Mouse (Mus musculus): Measurements from ENCODE around the gene Zfp879.

Zfp879 gene

DNA sequence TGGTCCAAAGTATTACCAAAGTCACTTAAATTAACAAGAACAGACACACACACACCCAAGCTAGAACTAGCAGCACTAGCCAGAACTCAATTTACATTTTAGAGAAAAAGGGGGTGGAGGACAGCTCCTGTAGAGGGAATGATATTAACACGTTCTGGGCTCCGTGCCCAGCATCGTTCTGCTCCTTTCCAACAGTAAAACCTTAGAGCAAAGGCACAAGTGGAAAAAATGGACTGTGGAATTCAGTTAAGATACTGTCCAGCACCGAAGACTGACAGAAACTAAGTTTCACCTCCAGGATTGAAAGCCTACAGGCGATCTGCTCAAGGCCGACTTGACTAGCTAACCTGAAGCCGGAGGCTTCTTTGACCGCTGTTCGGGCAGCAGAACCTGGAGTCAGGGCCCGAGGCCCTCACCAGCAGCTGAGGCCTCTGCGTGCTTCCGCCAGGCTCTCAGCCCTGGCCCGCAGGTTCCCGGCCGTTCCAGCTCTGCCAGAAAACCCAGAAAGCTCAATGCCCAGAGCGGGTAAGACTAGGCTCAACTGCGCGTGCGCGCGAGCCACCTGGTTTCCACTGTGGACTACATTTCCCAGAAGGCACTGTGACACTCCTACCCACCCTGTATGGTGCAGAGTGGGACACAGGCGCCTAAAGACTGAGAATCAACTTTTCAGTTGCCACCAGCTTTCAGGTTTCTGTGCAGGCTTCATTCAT is at the start of gene Zfp879:
Gene Zfp879 (minus strand): TSS at position 530 of the 713 bp plus-strand sequence.
- peak; percentile 87 to 91 for DNase-seq (ENCODE audit: low spot score in 2 of 2)

DNA sequence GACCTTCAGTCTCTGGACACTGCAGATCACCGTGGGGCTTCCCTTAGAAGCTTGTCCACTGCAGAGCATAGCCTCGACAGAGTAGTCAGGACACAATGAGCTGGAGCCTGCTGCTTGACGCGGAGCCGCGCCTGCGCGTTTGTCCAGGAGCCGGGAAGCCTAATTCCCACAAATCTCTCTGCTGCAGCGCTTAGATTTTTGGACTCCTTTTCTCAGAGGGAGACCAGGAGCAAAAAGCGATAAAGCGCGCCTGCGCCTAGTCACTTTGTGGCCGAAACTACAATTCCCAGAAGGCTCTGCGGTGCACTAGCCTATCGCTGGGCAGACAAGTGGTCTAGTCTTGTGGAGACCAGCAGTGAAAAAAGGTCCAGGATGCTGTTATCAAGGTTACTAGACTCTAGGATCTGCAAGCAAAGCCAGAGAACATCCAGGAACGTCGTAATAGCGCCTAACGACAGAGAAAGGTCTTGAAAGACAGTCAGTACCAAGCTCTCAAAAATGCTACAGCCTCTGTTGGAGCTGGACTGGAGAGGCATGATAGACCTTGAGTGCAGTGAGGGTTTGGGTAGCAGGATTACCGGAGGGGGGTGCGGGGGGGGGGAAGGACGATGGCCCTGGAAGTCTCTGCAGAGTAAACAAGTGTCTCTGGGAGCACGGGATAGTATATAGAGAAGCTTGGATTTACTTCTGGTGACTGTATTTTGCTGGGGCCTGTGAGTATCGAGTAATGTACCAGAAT is 46.2 kb upstream of the Zfp879 start, which contains the start of gene Zfp454:
Gene Zfp454 (minus strand): TSS at position 262 of the 739 bp plus-strand sequence.
- DNase-seq (ENCODE audit: low spot score in 2 of 2), result peak; percentile 88 to 91

DNA sequence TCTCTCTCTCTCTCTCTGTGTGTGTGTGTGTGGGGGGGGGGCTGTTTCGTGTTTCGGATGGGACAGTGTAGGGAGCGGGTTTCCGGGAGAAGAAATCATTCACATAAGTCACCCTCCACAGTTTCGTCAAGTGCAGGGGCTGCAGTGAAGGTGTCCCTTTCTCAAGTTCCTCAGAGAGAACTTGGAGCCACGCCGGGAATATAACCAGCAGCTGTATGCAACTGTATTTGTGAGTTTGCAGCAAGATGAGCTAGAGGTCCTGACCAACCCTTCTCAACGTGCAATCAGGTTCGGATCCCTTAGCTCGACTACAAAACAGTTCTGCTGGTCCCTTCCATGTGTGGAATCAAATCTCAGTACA is 45.6 kb upstream of the Zfp879 start:
- no peak for DNase-seq (ENCODE audit: low spot score in 2 of 2)

DNA sequence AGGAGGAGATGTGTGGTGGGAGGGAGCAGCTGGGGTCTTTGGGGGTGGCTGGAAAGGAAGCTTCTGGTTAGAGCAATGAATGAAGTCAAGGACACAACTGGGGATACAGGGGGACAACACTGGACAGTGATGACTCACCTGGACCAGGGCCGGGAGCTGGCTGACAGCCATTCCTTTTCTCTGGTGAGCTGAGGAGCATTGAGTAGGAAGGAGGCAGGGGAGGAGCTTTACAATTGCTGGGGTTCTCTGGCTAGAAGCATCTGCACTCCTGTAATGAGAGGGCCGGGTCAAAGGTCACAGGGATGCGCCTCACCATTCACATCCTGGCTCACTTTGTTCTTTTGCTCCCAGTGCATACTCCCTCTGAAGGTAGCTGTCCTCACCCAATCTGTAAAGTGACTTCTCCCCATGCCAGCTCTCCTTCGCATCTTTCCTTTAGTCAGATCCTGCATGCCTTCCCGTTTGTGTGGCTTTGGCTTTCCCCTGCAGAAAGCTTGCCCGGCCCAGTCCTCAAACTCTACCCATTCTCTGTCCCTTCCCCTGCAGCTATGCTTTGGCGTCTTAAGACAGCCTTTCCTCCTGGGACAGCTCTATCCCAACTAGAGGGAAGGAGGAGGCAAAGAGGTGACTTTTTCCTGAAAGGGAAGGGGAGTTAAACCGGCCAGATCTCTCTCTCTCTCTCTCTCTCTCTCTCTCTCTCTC is 45.0 kb upstream of the Zfp879 start:
- DNase-seq (ENCODE audit: low spot score in 2 of 2), result no peak

DNA sequence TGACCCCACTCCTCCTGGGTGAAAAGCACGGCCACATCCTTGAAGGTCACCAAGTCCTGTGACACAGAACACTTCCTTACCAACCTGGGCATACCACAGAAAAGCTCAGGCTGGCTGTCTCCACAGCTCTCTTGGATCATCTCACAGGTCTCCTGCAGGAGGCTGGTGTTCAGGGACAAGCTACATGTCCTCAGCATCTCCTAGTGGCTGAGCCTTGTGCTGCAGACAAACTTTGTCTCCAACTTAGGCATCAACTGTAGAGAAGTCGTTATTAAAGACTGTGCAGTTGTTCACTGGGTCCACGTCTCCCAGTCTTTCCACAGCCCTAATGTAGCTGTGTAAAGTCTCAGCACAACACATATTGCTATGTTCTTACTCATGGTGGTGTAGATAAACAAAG is 42.4 kb upstream of the Zfp879 start:
- no peak for DNase-seq (ENCODE audit: low spot score in 2 of 2)

DNA sequence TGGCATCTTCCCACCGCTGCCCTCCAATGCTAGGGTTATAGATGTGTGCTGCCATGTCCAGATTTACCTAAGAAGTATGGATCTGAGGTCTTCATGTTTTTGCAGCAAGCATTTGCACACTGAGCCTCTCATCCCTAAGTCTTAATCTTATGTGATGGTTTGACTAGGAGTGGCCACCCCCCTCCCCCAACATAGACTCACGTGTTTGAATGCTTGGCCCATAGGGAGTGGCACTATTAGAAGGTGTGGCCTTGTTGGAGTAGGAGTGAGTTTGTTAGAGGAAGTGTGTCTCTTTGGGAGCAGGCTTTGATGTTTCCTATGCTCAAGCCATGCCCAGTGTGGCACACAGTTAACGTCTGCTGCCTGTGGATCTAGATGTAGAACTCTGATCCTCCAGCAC is 37.3 kb upstream of the Zfp879 start:
- DNase-seq (ENCODE audit: low spot score in 2 of 2), result no peak

DNA sequence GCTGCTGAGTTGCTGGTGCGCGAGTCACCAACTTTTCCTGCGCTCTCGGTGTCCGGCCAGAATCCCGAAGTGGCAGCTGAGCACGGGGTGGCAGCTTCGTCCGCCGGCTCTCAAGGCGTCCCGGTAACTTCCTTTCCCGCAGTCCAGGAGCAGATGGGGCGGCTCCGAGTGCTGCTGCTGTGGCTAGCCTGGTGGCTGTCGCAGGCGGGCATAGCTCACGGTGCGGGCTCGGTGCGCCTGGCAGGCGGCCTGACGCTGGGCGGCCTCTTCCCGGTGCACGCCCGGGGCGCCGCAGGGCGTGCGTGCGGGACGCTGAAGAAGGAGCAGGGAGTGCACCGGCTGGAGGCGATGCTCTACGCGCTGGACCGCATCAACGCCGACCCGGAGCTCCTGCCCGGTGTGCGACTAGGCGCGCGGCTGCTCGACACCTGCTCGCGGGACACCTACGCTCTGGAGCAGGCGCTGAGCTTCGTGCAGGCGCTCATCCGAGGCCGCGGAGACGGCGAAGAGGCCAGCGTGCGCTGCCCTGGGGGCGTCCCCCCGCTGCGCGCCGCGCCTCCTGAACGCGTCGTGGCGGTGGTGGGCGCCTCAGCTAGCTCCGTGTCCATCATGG is 9.7 kb upstream of the Zfp879 start:
- no peak for DNase-seq (ENCODE audit: low spot score in 2 of 2)

DNA sequence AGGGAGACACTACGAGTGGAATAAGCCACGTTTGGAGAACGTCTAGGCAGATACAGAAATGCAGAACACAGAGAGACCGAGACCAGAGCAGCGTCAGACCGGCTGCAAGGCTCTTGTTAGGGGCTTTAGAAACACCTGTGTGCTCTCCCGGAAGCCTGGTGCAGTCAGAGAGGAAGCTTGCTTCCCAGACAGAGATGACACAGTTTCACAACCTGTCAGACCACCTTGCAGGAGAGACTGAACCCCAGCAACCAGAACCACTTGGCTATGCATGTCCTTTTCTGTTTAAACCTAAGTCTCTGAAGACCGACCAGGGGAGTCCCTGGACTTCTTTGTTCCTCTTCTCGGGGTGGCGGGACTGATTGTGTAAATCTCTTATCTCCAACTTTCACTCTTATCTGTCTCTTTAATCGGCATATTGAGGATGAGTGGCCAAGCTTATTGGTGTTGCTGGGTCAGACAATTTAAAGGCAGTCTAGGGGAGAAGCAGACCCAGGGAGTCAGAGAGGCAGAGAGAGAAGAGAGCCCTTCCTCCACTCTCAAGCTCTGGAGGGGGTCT is 8.9 kb upstream of the Zfp879 start, which contains the start of gene Grm6:
Gene Grm6 (plus strand): TSS at position 509 of the 559 bp plus-strand sequence.
- DNase-seq (ENCODE audit: low spot score in 2 of 2), result no peak

DNA sequence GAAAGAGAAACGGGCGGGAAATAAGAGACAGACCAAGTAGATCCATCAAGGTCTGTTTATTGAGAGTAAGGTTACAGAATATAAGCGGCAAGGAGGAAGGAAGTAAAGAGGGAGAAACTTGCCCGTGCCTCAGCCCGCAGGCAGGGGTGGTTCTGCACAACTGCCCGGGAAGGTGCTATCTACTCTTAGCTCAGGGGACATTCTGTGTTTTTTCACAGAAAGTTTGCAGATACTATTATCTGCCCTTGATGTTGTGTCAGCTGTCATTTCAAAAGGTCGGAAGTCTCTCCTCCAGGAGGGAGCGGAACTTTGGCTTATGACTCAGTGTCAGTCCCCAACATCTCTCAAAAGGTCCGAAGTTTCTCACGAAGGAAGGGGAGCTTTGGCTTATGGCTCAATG is 8.0 kb upstream of the Zfp879 start:
- DNase-seq (ENCODE audit: low spot score in 2 of 2), result no peak

DNA sequence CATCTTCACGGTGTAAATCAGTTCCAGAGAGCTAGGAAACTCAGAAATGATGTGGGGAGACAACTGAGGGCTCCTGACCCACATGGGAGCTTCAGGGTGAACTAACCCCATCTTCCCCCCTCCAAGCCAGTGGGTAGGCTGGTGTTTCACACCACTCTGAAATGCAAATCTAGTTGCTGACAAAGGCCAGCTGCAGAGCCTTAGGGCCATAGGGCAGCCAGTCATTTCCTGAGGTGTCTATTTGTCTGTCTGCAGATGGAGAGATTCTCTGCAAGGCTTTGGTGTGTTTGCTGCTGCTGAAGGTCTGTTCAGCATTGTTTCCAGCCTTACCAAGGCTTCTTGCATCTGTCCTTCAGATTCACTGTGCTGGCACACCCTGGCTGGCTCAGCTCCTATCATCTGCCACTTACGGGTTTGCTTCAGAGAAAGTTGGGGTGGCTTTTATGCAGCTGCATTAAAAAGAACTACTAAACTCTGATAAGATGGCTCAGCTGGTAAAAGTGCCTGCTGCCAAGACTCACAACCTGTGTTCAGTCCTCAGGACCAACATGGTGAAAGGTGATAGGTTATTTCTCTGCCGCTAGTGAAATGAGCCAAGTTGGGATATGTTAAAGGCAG is 7.3 kb upstream of the Zfp879 start:
- DNase-seq (ENCODE audit: low spot score in 2 of 2), result no peak

DNA sequence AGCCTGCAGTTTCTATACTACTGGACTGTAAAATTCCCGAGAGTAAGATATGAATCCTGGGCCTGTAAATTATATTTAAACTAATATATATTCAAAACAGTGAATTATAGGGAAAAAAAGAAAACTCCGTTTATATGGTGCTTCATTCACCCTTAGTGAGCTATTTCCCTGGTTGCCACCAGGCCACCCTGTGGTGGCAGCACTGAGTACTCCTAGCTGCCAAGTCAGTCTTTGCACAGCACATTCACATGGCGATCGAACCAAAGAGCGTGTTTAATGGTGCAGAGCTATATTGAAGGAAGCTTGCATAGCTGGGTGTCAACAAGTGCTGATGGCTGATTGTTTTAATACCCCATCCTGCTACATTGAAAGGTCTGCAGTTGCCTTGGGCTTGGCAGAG is 5.7 kb upstream of the Zfp879 start:
- no peak for DNase-seq (ENCODE audit: low spot score in 2 of 2)

DNA sequence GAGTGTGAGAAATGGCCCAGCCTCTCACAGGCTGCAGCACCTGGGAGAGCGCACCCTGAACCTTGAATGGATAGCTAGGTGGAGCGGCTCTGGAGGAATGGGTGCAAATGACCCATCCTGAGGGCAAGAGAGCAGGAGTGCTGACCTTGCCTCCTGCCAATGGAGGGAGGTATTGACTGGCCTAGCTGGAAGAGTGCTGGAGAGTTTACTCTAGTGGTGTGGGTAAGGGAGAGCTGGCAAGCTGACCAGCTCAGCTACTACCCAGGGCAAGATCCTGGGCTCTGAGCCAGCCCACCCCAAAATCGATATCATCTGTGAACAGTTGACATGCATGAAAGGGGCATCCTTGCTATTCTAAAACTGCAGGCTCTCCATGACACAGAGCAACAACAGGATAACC is 4.6 kb upstream of the Zfp879 start:
- no peak for DNase-seq (ENCODE audit: low spot score in 2 of 2)

DNA sequence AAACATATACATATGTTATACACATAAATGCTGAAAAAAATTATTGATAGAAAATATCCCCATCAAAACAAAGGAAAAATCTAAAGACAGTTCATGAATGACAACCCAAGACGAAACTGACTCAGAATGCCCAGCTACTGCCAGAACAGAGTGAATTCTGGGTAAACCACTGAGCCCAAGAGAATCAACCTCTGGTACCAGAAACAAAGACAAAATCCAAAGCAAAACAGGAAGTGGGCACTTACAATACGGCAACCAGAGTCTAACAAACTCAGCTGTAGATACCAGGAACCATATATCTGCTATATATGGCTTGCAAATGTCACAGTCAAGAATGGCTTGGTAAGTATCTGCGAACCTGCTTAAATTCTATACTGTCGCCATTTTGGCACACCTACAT is 5.6 kb downstream of the Zfp879 start:
- DNase-seq (ENCODE audit: low spot score in 2 of 2), result no peak

DNA sequence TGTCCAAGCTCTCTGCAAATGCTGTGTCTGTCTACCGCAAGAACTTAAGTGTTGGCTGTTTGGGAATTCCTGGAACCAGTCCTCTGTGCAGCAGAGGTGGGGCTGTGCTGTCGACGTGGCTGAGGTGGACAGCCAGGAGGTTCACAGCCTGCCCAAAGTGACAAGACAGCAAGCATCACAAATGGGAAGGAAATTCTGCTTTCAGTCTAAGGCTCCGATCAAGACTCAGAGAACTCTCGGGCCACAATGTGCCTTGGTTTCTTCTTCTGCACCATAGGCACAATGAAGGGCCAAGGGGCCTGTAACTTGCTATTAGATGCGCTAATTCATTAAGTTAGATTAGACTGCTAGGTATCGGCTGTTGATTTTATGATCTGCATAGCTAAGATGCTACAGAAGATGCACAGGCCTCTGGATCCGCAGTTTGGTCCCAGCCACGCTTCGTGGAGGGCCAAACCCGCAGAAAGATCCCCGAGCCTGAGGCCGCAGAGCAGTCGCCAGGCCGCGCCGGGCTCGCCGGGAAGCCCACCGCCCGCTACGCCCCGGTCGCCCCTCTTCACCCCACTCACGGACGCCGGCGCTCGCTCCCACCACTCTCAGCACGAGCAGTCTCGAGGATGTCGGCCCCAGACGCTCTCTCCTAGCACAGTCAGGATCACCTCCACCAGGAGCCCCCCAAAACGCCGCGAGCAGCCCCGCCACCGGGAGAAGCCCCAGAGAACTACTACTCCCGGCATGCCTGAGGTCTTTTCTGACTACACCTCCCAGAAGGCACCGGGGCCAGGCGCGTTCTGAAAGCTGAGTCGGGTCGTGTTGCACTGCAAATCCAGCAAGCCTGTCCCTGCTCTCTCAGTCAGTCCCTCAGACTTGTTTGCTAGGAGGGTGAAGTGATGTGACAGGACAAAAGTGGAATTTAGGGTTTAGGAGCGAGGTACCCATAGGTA is 14.1 kb downstream of the Zfp879 start, which contains the start of gene Zfp354c:
Gene Zfp354c (minus strand): TSS at position 715 of the 944 bp plus-strand sequence.
- DNase-seq (ENCODE audit: low spot score in 2 of 2), result peak; percentile 81 to 84

DNA sequence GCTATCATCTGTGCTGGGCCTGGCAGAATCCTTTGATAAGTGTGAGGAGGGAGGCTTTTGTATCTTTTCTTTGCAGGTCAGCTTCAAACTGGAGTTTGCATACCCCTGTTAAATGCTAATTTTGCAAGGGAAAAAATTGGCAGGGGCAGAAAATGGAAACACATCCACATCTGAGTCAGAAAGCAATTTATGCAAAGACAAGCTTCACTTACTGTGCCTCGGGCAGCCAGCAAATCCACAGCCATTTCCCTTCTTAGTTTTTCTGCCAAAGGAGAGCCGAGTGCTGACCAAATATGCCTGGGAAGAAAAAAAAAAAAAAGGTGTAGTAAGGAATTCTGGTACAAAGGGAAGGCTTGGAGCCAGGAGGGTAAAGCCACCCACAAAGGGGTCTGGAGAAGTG is 15.1 kb downstream of the Zfp879 start:
- DNase-seq (ENCODE audit: low spot score in 2 of 2), result no peak

DNA sequence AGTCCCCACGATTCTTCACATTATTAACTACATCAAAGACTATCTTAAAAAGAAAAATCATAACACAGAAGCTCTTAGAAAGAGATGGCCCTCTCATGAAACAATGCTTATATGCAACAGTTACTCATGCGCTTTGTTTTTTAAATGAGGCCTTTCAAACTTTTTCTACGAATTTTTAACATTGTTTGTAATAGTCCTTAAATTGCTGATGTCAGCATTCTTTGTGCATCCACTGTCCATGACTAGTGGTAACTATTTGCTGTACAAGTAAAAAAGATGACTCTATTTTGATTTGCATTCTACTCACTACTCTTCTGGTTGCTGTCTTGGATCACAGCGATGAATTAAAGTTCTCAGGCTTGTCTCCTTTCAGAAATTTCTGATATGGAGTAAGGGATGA is 27.1 kb downstream of the Zfp879 start:
- no peak for DNase-seq (ENCODE audit: low spot score in 2 of 2)

DNA sequence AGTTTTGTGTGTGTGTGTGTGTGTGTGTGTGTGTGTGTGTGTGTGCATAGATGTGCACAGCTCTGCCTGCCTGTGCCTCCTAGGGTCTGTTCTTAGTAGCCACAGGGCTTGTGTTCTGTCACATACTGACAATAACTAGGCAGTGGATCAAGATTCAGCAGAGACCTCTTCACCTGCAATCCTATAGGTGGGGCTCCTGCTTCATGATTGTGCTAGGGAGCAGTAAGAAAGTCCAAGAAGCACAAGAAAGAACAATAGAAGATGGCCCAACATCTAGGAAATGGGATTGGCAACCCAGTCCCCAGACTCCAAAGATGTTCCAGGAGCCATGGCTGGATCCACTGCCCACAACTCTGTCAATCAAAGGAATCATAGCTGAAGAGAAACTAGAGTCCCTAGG is 42.5 kb downstream of the Zfp879 start:
- no peak for DNase-seq (ENCODE audit: low spot score in 2 of 2)

DNA sequence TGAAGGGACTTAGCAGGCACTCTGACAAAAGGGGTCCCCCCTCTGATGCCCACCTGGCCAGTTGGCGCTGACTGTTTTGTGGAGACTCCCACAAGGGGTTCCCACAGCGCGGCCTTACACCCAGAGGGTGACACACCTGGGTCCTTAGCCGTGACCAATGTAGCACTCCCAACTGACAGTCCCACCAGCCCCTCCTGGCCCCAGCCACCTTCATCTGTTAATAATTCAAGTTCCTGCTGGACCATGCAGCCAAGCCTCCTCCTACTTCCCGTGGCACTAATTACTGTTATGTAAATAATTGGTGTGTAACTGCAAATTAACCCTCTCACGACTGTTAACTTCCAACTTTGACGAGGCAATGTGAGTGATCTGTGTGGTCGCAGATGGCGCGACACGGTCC is 43.7 kb downstream of the Zfp879 start:
- no peak for DNase-seq (ENCODE audit: low spot score in 2 of 2)

All from frontal cortex, postnatal 14 days (tissue).